Mouse (Mus musculus) bone marrow, adult 2 months (tissue): ENCODE measurements around the gene Gm42372.

Source experiments
- CTCF ChIP-seq: fragments of 200-500 bp; IDR thresholded peaks from 2 replicates; pipeline ENCODE4 v1.5.1; 2011; ENCODE audit warnings: low read length, control low read depth; ENCODE audit not compliant: control insufficient read depth, insufficient read depth
- POLR2A ChIP-seq: fragments of 200-500 bp; IDR thresholded peaks from 2 replicates; pipeline ENCODE4 v1.6.1; 2011; ENCODE audit warnings: low read depth, mild to moderate bottlenecking, control low read depth, low read length, borderline replicate concordance; ENCODE audit not compliant: control insufficient read depth

DNA sequence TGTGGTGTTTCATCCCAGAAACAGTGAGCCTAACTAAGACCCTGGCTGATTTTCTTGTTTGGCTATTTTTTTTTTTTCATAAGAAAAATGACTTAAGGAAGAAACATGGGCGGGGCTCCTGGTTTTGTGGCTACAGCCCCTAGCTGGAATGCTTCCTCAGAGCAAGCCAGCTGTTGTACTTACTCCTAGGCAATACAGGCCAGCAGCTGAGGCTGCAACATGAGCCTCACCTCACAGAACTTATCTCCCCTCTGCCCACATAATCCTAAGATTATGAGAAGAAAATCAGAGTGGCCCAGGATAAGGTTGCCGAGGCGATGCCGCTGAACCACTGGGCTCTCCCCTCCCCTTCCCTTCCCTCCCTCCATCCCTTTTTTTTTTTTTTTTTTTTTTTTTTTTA lies 27.2 kb upstream of the Gm42372 start:
- TF ChIP-seq POLR2A (no peak), CTCF (no peak)
